Mouse (Mus musculus) CH12.LX (cell line): ENCODE results near the gene Ccdc148.

Experiments used
- CHD1 ChIP-seq: IDR thresholded peaks from 2 replicates; pipeline ENCODE4 v1.6.1; 2012; ENCODE audit warnings: low read depth, low read length, improper control_type of control experiment, inconsistent platforms
- CHD2 ChIP-seq: IDR thresholded peaks from 2 replicates; pipeline ENCODE4 v1.6.1; 2011; ENCODE audit warnings: low read length, improper control_type of control experiment
- CTCF ChIP-seq, 2 experiments: IDR thresholded peaks in 1 of 2; conservative IDR thresholded peaks in 1 of 2; 2 replicates each; pipeline ENCODE4 v1.5.1; 2011 to 2012; ENCODE audit warnings: low read depth in 2 of 2, low read length in 2 of 2, improper control_type of control experiment in 1 of 2, inconsistent platforms in 1 of 2, mild to moderate bottlenecking in 1 of 2, moderate library complexity in 1 of 2
- ELF1 ChIP-seq: IDR thresholded peaks from 2 replicates; pipeline ENCODE4 v1.6.1; 2014; ENCODE audit warnings: low read depth, mild to moderate bottlenecking, inconsistent platforms, low read length, improper control_type of control experiment
- EP300 ChIP-seq: IDR thresholded peaks from 2 replicates; pipeline ENCODE4 v1.6.1; 2011; ENCODE audit warnings: low read length, improper control_type of control experiment
- IRF4 ChIP-seq: IDR thresholded peaks from 2 replicates; pipeline ENCODE4 v1.6.1; 2014; ENCODE audit warnings: low read depth, mild to moderate bottlenecking, inconsistent platforms, low read length, improper control_type of control experiment
- MAX ChIP-seq: IDR thresholded peaks from 2 replicates; pipeline ENCODE4 v1.6.1; 2011; ENCODE audit warnings: low read length, improper control_type of control experiment
- MYC ChIP-seq: IDR thresholded peaks from 2 replicates; pipeline ENCODE4 v1.6.1; 2011; ENCODE audit warnings: low read depth, mild to moderate bottlenecking, improper control_type of control experiment, low read length
- PAX5 ChIP-seq: IDR thresholded peaks from 2 replicates; pipeline ENCODE4 v1.6.1; 2012; ENCODE audit warnings: low read length, inconsistent platforms, mixed read lengths
- POLR2A ChIP-seq: IDR thresholded peaks from 2 replicates; pipeline ENCODE4 v1.6.1; 2011; ENCODE audit warnings: low read depth, mild to moderate bottlenecking, improper control_type of control experiment, low read length
- SIN3A ChIP-seq: IDR thresholded peaks from 2 replicates; pipeline ENCODE4 v1.6.1; 2012; ENCODE audit warnings: low read length, improper control_type of control experiment, inconsistent platforms
- SMC3 ChIP-seq: IDR thresholded peaks from 2 replicates; pipeline ENCODE4 v1.6.1; 2011; ENCODE audit warnings: low read depth, low read length, improper control_type of control experiment
- ZNF384 ChIP-seq: IDR thresholded peaks from 2 replicates; pipeline ENCODE4 v1.6.1; 2012; ENCODE audit warnings: low read depth, low read length, improper control_type of control experiment, inconsistent platforms

GRCm38 (mm10) chr2:58844499-58844898 is 316.0 kb downstream of the Ccdc148 start:
- TF ChIP-seq EP300 (no peak), CHD2 (no peak), IRF4 (no peak), POLR2A (no peak), SIN3A (no peak), PAX5 (no peak), CTCF (conservative IDR thresholded peaks at IDR 0.05 in 1 of 2, IDR thresholded peaks at IDR 0.05 in 1 of 2; ENCODE audit: low read depth in 2 of 2, low read length in 2 of 2) (no peak), MAX (no peak), ELF1 (no peak), MYC (no peak), CHD1 (no peak), SMC3 (no peak), ZNF384 (no peak)
